Mouse (Mus musculus) lung, adult 2 months (tissue): ENCODE results near the gene Napsa.

Source experiments
- CTCF ChIP-seq: fragments of 200-500 bp; IDR thresholded peaks from 2 replicates; pipeline ENCODE4 v1.5.1; 2011; ENCODE audit warnings: mild to moderate bottlenecking, low read length, control low read depth; ENCODE audit not compliant: insufficient read depth
- POLR2A ChIP-seq: fragments of 200-500 bp; IDR thresholded peaks from 2 replicates; pipeline ENCODE4 v1.6.1; 2011; ENCODE audit warnings: low read depth, mild to moderate bottlenecking, control low read depth, low read length, borderline replicate concordance; ENCODE audit errors: extremely low read depth

DNA sequence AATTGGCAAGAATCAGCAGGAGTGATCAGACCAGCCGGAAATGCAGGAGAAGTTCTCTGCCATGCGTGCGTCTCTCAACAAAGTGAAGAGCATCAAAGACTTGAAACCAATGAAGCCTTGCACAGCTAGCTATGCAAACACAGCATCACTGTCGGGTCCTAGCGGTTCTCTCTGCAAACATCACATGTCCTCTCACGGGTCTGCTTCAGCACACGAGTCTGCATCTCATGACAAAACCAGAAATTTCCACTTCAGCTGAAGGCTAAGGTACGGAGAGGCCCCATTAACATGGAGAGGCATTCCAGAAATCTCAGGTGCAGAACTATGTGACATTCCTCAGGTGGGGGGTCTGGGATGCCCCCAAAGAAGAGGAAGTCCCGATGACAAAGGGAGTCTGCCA, 3.4 kb upstream of the Napsa start:
- no peak for TF ChIP-seq CTCF
- no peak for TF ChIP-seq POLR2A
